Mouse (Mus musculus) hindbrain, embryonic 11.5 days (tissue): ENCODE results near the gene Grin1. TPM values are rescaled to one million over a fixed set of nuclear protein-coding genes. Genes with fewer than 3 reads are reported as not detected.

Experiments used
- ATAC-seq: fragments of 200-750 bp; cut with Nextera tagmentation; 2 replicates; pipeline ENCODE4 v1.8.0; 2017; ENCODE audit warnings: mild to moderate bottlenecking, moderate TSS enrichment, moderate library complexity; ENCODE audit not compliant: low FRiP score
- DNase-seq: peaks from one replicate; pipeline ENCODE4 v3.0.0-alpha.2; 2015; ENCODE audit warnings: low spot score
- H3K27ac ChIP-seq: fragments of 300-500 bp; sonication (generic); 2 replicates; pipeline ENCODE4 v1.5.1; 2014; ENCODE audit warnings: mild to moderate bottlenecking, low read depth, low read length
- H3K27me3 ChIP-seq: fragments of 300-500 bp; sonication (generic); 2 replicates; pipeline ENCODE4 v1.6.1; 2014; ENCODE audit warnings: mild to moderate bottlenecking, low read length, moderate library complexity, mixed read lengths; ENCODE audit not compliant: control insufficient read depth, insufficient read depth
- H3K36me3 ChIP-seq: fragments of 300-500 bp; sonication (generic); 2 replicates; pipeline ENCODE4 v1.6.1; 2014; ENCODE audit warnings: mild to moderate bottlenecking, low read length, moderate library complexity, mixed read lengths; ENCODE audit not compliant: control insufficient read depth, insufficient read depth
- H3K4me1 ChIP-seq: fragments of 300-500 bp; sonication (generic); replicated peaks from 2 replicates; pipeline ENCODE4 v1.6.1; 2014; ENCODE audit warnings: low read length, mixed read lengths; ENCODE audit not compliant: control insufficient read depth, insufficient read depth
- H3K4me2 ChIP-seq: fragments of 300-500 bp; sonication (generic); replicated peaks from 2 replicates; pipeline ENCODE4 v1.6.1; 2014; ENCODE audit warnings: mild to moderate bottlenecking, low read depth, low read length
- H3K4me3 ChIP-seq: fragments of 300-500 bp; sonication (generic); 2 replicates; pipeline ENCODE4 v1.5.1; 2014; ENCODE audit warnings: low read depth, low read length
- H3K9ac ChIP-seq: fragments of 300-500 bp; sonication (generic); 2 replicates; pipeline ENCODE4 v1.6.1; 2014; ENCODE audit warnings: low read depth, low read length
- H3K9me3 ChIP-seq: fragments of 300-500 bp; sonication (generic); 2 replicates; pipeline ENCODE4 v1.6.1; 2016; ENCODE audit warnings: low read length; ENCODE audit not compliant: control insufficient read depth
- WGBS: fragments of 180-500 bp; shearing (Covaris S2); extraction: QIAGEN DNeasy Blood & Tissue Kit; methylation state at CpG from one replicate; pipeline ENCODE4 v1.1.7; 2014; 5-methylcytosine and 5-hydroxymethylcytosine counted together
- polyA plus RNA-seq: library from polyadenylated mRNA; unstranded; fragments of >200 nt; fragmentation: Nextera tagmentation; extraction: Ambion mirVana; gene quantifications from 2 replicates; pipeline ENCODE4 v1.2.1, GENCODE M21; 2014

Gene Grin1
- polyA plus RNA-seq, 1 experiment from 2014 or later = 3.9 TPM

DNA sequence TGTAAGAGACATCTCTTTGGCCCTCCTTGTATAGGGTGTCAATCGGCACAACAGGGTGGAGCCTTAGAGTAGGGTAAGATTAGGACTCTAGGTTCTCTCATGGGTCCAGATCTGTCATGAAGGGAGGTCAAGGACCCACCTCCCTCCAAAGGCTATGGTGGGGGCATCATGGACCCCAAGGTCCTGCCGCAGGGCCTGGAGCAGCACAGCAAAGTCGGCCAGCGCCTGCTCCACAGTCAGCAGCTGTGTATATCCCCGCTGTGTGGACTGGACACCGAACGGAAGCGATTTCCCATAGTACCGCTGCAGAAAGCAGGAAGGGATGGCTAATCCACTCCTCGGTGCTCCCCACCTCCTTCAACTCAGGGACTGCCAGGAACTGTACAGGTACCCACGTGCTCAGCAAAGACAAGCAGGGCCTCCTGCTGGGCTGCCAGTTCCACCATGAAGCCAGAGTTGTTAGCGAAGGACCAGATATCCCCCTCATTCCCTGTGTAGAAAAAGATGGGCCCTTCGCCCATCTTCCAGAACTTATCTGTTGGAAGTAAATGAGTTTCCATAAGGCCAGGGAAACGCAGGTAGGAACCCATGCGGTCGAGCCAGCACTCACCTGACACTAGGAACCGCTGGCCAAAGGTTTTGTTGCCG lies 36.6 kb upstream of the Grin1 start:
- peak overlapping the region; percentile 50 for H3K4me3 ChIP-seq
- H3K4me2 ChIP-seq = peak overlapping the region; percentile 84
- H3K27me3 ChIP-seq = no peaks in the 10 kb centered on the region
- ATAC-seq = 0 out of 2 replicates have a peak, but pooled peaks have one; percentile 1
- no peaks in the 10 kb centered on the region for H3K9me3 ChIP-seq
- peaks cover 6% of the 10 kb centered on the region; the same call in 1 of the 2 replicates for H3K36me3 ChIP-seq
- H3K27ac ChIP-seq = no peak overlapping the region
- DNase-seq = no peak
- WGBS = 37% methylated on average over 18 of the region's 18 CpGs
- H3K4me1 ChIP-seq = peaks cover 7% of the 10 kb centered on the region
- H3K9ac ChIP-seq = peak overlapping the region; percentile 60

DNA sequence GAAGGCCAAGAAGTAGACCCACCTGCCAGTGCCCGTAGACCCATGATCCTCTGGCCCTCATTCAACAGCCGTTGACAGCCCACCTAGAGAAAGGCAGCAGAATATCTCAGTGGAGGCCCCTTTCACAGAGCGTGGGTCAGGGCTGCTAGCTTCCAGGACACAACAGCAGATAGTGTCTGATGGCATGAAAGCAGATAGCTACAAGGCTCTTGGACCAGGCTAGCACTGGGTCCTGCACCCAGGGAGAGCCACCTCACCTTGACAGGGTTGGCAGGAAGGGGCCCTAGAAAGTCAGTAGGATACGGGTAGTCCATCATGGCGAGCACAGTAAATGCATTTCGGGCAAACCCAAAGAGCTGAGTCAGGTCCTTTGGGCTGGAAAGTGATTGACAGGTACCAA lies 35.2 kb upstream of the Grin1 start:
- peaks cover 14% of the 10 kb centered on the region for H3K36me3 ChIP-seq
- H3K9ac ChIP-seq = no peak overlapping the region; the same call in 1 of the 2 replicates
- WGBS = 90% methylated on average over 6 of the region's 6 CpGs
- no peak for DNase-seq
- no peaks in the 10 kb centered on the region for H3K9me3 ChIP-seq
- no peak overlapping the region for H3K4me3 ChIP-seq
- peaks cover 7% of the 10 kb centered on the region for H3K4me1 ChIP-seq
- no peak overlapping the region for H3K4me2 ChIP-seq
- H3K27me3 ChIP-seq = no peaks in the 10 kb centered on the region
- no peak for ATAC-seq
- no peak overlapping the region for H3K27ac ChIP-seq

DNA sequence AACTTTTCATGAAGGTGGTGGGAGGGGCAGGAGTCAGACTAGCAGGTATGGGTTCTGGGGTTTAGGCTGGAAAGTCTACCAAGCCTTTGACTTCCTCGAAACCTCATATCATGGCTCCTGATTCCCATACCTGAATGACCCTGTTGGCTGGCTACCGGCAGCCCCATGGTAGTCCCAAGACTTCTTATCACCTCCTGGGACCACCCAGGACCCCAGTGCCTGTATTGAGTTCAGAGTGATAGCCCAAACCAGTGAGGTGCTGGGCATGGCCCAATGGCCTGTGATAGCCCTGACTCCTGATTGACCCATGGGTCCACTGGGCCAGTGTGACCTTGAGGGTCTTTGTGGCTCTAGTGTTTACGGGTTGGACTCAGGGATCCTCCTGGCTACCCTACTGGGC lies 31.7 kb upstream of the Grin1 start:
- DNase-seq (no peak), ATAC-seq (no peak)
- no peaks in the 10 kb centered on the region for H3K9me3 ChIP-seq
- peaks cover 22% of the 10 kb centered on the region for H3K36me3 ChIP-seq
- H3K4me1 ChIP-seq = peaks cover 7% of the 10 kb centered on the region
- WGBS = 94% methylated on average over 3 of the region's 3 CpGs
- H3K4me2 ChIP-seq = no peak overlapping the region
- H3K27ac ChIP-seq = no peak overlapping the region
- no peaks in the 10 kb centered on the region for H3K27me3 ChIP-seq
- H3K4me3 ChIP-seq = no peak overlapping the region
- H3K9ac ChIP-seq = no peak overlapping the region

DNA sequence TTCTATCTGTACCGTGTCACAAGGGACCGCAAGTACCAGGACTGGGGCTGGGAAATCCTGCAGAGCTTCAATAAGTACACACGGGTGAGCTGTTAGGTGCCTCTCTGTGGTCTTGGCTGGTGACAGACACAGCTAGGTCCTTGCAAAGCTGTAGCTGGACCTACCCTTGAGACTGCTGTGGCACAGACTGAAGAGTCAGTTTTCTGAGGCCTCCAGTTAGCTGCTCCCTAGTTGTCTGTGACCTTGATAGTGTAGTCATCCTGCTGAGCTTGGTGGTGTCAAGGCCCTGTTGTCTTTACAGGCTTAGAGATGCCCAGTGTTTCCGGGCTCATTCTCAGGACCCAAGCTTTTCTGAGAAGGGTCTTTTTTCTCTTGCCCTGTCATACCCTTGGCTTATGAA lies 30.5 kb upstream of the Grin1 start:
- no peak overlapping the region for H3K4me3 ChIP-seq
- H3K4me2 ChIP-seq = no peak overlapping the region
- no peaks in the 10 kb centered on the region for H3K4me1 ChIP-seq
- no peak overlapping the region for H3K27ac ChIP-seq
- WGBS = 95% methylated on average over 4 of the region's 4 CpGs
- DNase-seq (no peak), ATAC-seq (no peak)
- peaks cover 22% of the 10 kb centered on the region for H3K36me3 ChIP-seq
- H3K9ac ChIP-seq = no peak overlapping the region
- H3K9me3 ChIP-seq = no peaks in the 10 kb centered on the region
- H3K27me3 ChIP-seq = no peaks in the 10 kb centered on the region

DNA sequence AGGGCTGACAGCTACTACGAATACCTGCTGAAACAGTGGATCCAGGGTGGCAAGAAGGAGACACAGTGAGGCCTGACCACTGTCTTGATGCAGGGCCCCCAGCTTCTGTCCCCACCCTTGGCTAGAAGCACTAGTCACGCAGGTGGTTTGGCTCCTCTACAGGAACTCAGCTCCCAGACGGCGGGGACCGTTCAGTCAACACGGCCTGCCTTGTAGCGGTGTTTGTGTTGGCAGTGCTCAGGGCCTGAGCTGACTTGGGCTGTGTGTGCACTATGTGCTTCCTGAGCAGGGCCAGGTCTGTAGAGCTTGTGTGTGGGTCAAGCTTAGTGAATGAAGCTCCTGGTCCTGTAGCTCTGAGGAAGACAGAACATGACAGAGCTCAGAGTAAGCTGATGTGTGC lies 29.2 kb upstream of the Grin1 start:
- no peaks in the 10 kb centered on the region for H3K4me1 ChIP-seq
- H3K4me3 ChIP-seq = no peak overlapping the region
- H3K36me3 ChIP-seq = peaks cover 22% of the 10 kb centered on the region
- 95% methylated on average over 7 of the region's 7 CpGs for WGBS
- H3K9me3 ChIP-seq = no peaks in the 10 kb centered on the region
- ATAC-seq (no peak), DNase-seq (no peak)
- no peak overlapping the region for H3K9ac ChIP-seq
- no peak overlapping the region for H3K27ac ChIP-seq
- H3K27me3 ChIP-seq = no peaks in the 10 kb centered on the region
- no peak overlapping the region for H3K4me2 ChIP-seq

DNA sequence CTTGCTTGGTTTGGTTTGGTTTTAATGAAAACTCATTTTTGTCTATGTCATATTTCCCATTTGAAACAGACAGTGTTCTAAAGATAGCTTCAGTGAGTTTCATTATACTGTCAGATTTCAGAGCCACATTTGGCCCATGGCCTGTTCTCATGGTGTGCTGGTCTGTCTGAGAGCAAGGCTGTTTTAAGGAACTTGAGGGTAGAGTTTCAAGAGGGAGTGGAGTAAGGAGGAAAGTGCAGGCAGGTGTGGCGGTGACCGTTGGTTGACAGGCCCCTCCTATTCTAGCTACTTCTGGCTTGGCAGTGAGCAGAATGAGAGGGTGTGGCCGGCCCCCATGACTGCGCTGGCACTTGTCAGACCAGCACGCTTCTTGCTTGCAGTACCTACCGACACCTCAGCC lies 19.3 kb upstream of the Grin1 start:
- Histone ChIP-seq H3K4me1 (peaks cover 2% of the 10 kb centered on the region; the same call in 1 of the 2 replicates), H3K9ac (no peak overlapping the region), H3K36me3 (peaks cover 6% of the 10 kb centered on the region; the same call in 1 of the 2 replicates), H3K27ac (no peak overlapping the region), H3K4me3 (no peak overlapping the region), H3K4me2 (no peak overlapping the region), H3K9me3 (no peaks in the 10 kb centered on the region), H3K27me3 (no peaks in the 10 kb centered on the region)
- no peak for ATAC-seq
- DNase-seq = no peak
- WGBS = 94% methylated on average over 6 of the region's 6 CpGs

DNA sequence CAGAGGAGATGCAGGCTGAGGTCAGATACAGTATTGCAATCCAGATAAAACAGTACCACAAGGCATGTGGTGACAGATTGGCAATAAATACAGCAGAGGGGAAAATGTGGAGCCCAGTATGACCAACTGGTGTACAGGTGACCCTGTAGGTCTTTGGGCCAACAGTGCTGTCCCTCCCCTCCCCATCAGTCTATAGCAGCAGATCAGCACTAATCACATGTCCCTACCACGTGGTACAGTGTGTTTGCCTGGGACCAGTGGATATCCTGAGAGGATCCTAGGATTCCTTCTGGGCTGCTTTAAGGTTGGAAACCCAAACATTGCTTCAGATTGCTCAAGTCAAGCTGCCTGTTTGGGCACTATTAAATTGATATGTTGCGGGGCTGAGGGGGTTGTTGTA lies 14.6 kb upstream of the Grin1 start:
- Histone ChIP-seq H3K4me2 (peak overlapping the region; percentile 86), H3K27ac (no peak overlapping the region), H3K4me3 (peak overlapping the region; percentile 93), H3K27me3 (no peaks in the 10 kb centered on the region; the same call in 1 of the 2 replicates), H3K9ac (no peak overlapping the region), H3K36me3 (peaks cover 3% of the 10 kb centered on the region; the same call in 1 of the 2 replicates), H3K9me3 (no peaks in the 10 kb centered on the region), H3K4me1 (peaks cover 3% of the 10 kb centered on the region; the same call in 1 of the 2 replicates)
- DNase-seq = no peak
- 91% methylated on average over 2 of the region's 2 CpGs for WGBS
- ATAC-seq = no peak

DNA sequence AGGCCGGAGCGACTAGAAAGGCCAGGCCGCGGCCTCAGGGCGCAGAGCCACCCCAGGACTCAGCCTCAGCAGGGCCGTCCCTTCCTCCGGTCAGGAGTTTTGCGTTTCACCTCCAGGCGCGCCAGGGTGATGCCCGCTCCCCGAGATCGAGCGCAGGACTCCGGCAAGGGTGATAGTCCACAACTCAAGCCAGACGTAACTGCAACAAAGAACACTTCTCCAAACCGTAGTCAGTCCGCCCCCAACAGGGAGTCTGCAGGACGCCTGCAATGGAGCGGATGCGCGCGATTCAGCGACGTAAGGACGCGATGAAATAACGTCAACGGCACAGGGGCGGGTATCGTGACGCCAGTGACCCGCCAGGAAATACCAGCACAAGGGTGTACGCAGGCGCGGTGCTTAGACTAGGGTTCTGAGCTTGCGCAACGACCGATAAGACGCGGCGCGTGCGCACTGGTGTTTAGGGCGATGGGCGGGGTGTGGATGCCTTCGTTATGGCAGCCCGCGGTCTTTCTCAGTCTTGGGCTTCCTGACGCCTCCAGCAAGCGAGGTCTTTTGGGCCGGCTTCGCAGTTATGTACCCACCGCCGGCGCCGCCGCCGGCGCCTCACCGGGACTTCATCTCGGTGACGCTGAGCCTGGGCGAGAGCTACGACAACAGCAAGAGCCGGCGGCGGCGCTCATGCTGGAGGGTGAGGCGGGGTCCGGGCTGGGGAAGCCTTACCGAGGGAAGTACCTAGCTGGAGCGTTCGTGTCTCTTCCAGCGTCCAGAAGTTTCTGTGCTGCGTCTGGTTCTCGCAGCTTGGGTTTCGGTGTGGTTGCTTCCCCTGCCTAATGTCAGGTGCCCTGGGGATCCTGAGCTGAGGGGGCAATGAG lies 13.5 kb upstream of the Grin1 start, which contains the start of gene Man1b1:
TSS of gene Man1b1 (plus strand) at position 53 of the 875 bp plus-strand sequence.
- H3K4me3 ChIP-seq = peak within 1 kb of the TSS; percentile 93
- DNase-seq = peak; percentile 100
- WGBS = under 1% methylated on average over 78 of the region's 78 CpGs
- no peaks in the 10 kb centered on the region for H3K9me3 ChIP-seq
- H3K4me1 ChIP-seq = peaks cover 3% of the 10 kb centered on the region; the same call in 1 of the 2 replicates
- H3K4me2 ChIP-seq = peak within 1 kb of the TSS; percentile 86
- peak; percentile 98 for ATAC-seq
- H3K36me3 ChIP-seq = 0 out of 2 replicates have a peak, but pooled peaks cover 3% of the 10 kb centered on the region
- H3K9ac ChIP-seq = peak within 1 kb of the TSS; percentile 91
- peak within 1 kb of the TSS; percentile 77 for H3K27ac ChIP-seq
- no peaks in the 10 kb centered on the region; the same call in 1 of the 2 replicates for H3K27me3 ChIP-seq
